Mouse (Mus musculus) urinary bladder, postnatal 4 days (tissue): Measurements from ENCODE around the gene St5.

Source experiments
- DNase-seq, 2 experiments: peaks; one replicate each; pipeline ENCODE4 v3.0.0; 2021 to 2022; ENCODE audit warnings: low spot score in 2 of 2

St5 gene

GRCm38 (mm10) chr7:109609565-109610345 lies 93.7 kb downstream of the St5 start:
- DNase-seq = no peak

- DNase-seq = no peak
These were observed 94.6 kb downstream of the St5 start for GRCm38 (mm10) chr7:109608831-109609230.

- no peak for DNase-seq
These were observed 96.3 kb downstream of the St5 start for GRCm38 (mm10) chr7:109606994-109607610.

- DNase-seq = no peak
These were observed 100.8 kb downstream of the St5 start for GRCm38 (mm10) chr7:109602562-109602961.

GRCm38 (mm10) chr7:109602022-109602421 lies 101.4 kb downstream of the St5 start:
- DNase-seq = no peak

- no peak for DNase-seq
These were observed 102.7 kb downstream of the St5 start for GRCm38 (mm10) chr7:109600702-109601101.

GRCm38 (mm10) chr7:109599998-109600397 lies 103.4 kb downstream of the St5 start:
- no peak for DNase-seq

- DNase-seq = no peak
These were observed 108.4 kb downstream of the St5 start for GRCm38 (mm10) chr7:109594845-109595531.

- no peak for DNase-seq
These were observed 109.4 kb downstream of the St5 start for GRCm38 (mm10) chr7:109593992-109594391.

- DNase-seq = no peak
These were observed 111.2 kb downstream of the St5 start for GRCm38 (mm10) chr7:109592184-109592583.

GRCm38 (mm10) chr7:109590576-109590975 lies 112.8 kb downstream of the St5 start:
- peak in 1 of 2 experiments; percentile 58 for DNase-seq

- DNase-seq = no peak
These were observed 114.4 kb downstream of the St5 start for GRCm38 (mm10) chr7:109588990-109589389.

GRCm38 (mm10) chr7:109588145-109588544 lies 115.3 kb downstream of the St5 start:
- no peak for DNase-seq

- DNase-seq = no peak
These were observed 118.9 kb downstream of the St5 start for GRCm38 (mm10) chr7:109584467-109584866.

- no peak for DNase-seq
These were observed 122.9 kb downstream of the St5 start for GRCm38 (mm10) chr7:109580489-109580888.

GRCm38 (mm10) chr7:109579585-109580307 lies 123.7 kb downstream of the St5 start:
- no peak for DNase-seq

- no peak for DNase-seq
These were observed 124.4 kb downstream of the St5 start for GRCm38 (mm10) chr7:109578880-109579584.

GRCm38 (mm10) chr7:109576321-109577314 lies 126.8 kb downstream of the St5 start:
- DNase-seq = no peak

GRCm38 (mm10) chr7:109574166-109574565 lies 129.2 kb downstream of the St5 start:
- no peak for DNase-seq

GRCm38 (mm10) chr7:109568391-109568892 lies 135.0 kb downstream of the St5 start:
- no peak for DNase-seq
